Mouse (Mus musculus) thymus, adult 2 months (tissue): ENCODE results near the gene Zc3h6. TPM values are rescaled to one million over a fixed set of nuclear protein-coding genes. Genes with fewer than 3 reads are reported as not detected.

Source experiments
- DNase-seq: peaks from one replicate; pipeline ENCODE4 v3.0.0; 2021
- H3K27ac ChIP-seq: fragments of 200-500 bp; 2 replicates; pipeline ENCODE4 v1.5.1; 2012; ENCODE audit warnings: low read length, control low read depth; ENCODE audit not compliant: control insufficient read depth, insufficient read depth
- H3K27me3 ChIP-seq: fragments of 200-500 bp; 2 replicates; pipeline ENCODE4 v1.6.1; 2012; ENCODE audit warnings: mild to moderate bottlenecking, low read length, moderate library complexity, mixed read lengths; ENCODE audit not compliant: control insufficient read depth, insufficient read depth
- H3K36me3 ChIP-seq: fragments of 200-500 bp; 2 replicates; pipeline ENCODE4 v1.6.1; 2012; ENCODE audit warnings: mild to moderate bottlenecking, low read length, moderate library complexity; ENCODE audit not compliant: control insufficient read depth, insufficient read depth
- H3K4me1 ChIP-seq: fragments of 200-500 bp; replicated peaks from 2 replicates; pipeline ENCODE4 v1.6.1; 2012; ENCODE audit warnings: low read length; ENCODE audit not compliant: control insufficient read depth, insufficient read depth
- H3K4me3 ChIP-seq: fragments of 200-500 bp; 2 replicates; pipeline ENCODE4 v1.5.1; 2012; ENCODE audit warnings: mild to moderate bottlenecking, low read length, control low read depth, moderate library complexity; ENCODE audit not compliant: control insufficient read depth, insufficient read depth
- CTCF ChIP-seq: fragments of 200-500 bp; IDR thresholded peaks from 2 replicates; pipeline ENCODE4 v1.5.1; 2012; ENCODE audit warnings: mild to moderate bottlenecking, control low read depth, low read length, moderate library complexity, borderline replicate concordance; ENCODE audit not compliant: control insufficient read depth, poor library complexity, insufficient read depth; ENCODE audit errors: extremely low read depth
- POLR2A ChIP-seq: fragments of 200-500 bp; IDR thresholded peaks from 2 replicates; pipeline ENCODE4 v1.6.1; 2012; ENCODE audit warnings: mild to moderate bottlenecking, low read length, control low read depth, moderate library complexity; ENCODE audit not compliant: control insufficient read depth, poor library complexity, insufficient read depth; ENCODE audit errors: extremely low read depth
- WGBS: fragments of 180-500 bp; shearing (Covaris S2); methylation state at CpG from one replicate; pipeline ENCODE4 v1.1.7; 2018; 5-methylcytosine and 5-hydroxymethylcytosine counted together
- polyA plus RNA-seq: library from polyadenylated mRNA; depleted of rRNA; stranded (reverse); fragments of >200 nt; gene quantifications from 2 replicates; pipeline ENCODE4 v1.2.3, GENCODE M21; 2012; rRNA removed

The Zc3h6 gene
- 2.5 and 2.6 TPM in 2 replicates for polyA plus RNA-seq

GRCm38 (mm10) chr2:128966641-128967580, at the start of gene Zc3h6:
Gene Zc3h6, plus strand, starts transcription at chr2:128967402.
- Histone ChIP-seq H3K27me3 (no peaks in the 10 kb centered on the region), H3K27ac (peak within 1 kb of the TSS; percentile 92), H3K4me3 (peak within 1 kb of the TSS; percentile 89), H3K4me1 (peaks cover 2% of the 10 kb centered on the region; the same call in 1 of the 2 replicates), H3K36me3 (no peaks in the 10 kb centered on the region)
- peak; percentile 97 for DNase-seq
- no peak; the same call in 1 of the 2 replicates for TF ChIP-seq CTCF
- peak; percentile 92 for TF ChIP-seq POLR2A
- WGBS: 1% methylated on average over 65 of the region's 65 CpGs

- TF ChIP-seq CTCF: no peak
- TF ChIP-seq POLR2A: no peak
- Histone ChIP-seq H3K36me3 (peaks cover 6% of the 10 kb centered on the region; the same call in 1 of the 2 replicates), H3K27me3 (no peaks in the 10 kb centered on the region), H3K4me1 (peaks cover 11% of the 10 kb centered on the region), H3K4me3 (no peak overlapping the region), H3K27ac (no peak overlapping the region)
- 92% methylated on average over 4 of the region's 4 CpGs for WGBS
- DNase-seq: no peak
Measured at GRCm38 (mm10) chr2:128924799-128925198, 42.4 kb upstream of the Zc3h6 start.

GRCm38 (mm10) chr2:128928446-128928845, 38.8 kb upstream of the Zc3h6 start:
- WGBS: 15% methylated on average over 3 of the region's 3 CpGs
- no peak overlapping the region for H3K27ac ChIP-seq
- H3K4me1 ChIP-seq: peaks cover 2% of the 10 kb centered on the region
- no peak for TF ChIP-seq POLR2A
- H3K4me3 ChIP-seq: no peak overlapping the region
- DNase-seq: peak; percentile 45
- no peaks in the 10 kb centered on the region for H3K27me3 ChIP-seq
- peaks cover 15% of the 10 kb centered on the region for H3K36me3 ChIP-seq

- Histone ChIP-seq H3K27me3 (no peaks in the 10 kb centered on the region), H3K27ac (no peak overlapping the region), H3K4me3 (no peak overlapping the region), H3K36me3 (peaks cover 21% of the 10 kb centered on the region), H3K4me1 (peaks cover 2% of the 10 kb centered on the region)
- DNase-seq: no peak
- TF ChIP-seq CTCF: no peak
- TF ChIP-seq POLR2A: no peak
Measured at GRCm38 (mm10) chr2:128930704-128931103, 36.5 kb upstream of the Zc3h6 start.

GRCm38 (mm10) chr2:128936256-128936655, 30.9 kb upstream of the Zc3h6 start:
- H3K4me1 ChIP-seq: no peaks in the 10 kb centered on the region
- H3K27ac ChIP-seq: no peak overlapping the region
- peaks cover 6% of the 10 kb centered on the region; the same call in 1 of the 2 replicates for H3K36me3 ChIP-seq
- no peak for DNase-seq
- no peak for TF ChIP-seq POLR2A
- no peak for TF ChIP-seq CTCF
- H3K27me3 ChIP-seq: no peaks in the 10 kb centered on the region
- no peak overlapping the region for H3K4me3 ChIP-seq
- 96% methylated on average over 3 of the region's 3 CpGs for WGBS

GRCm38 (mm10) chr2:128943538-128944528, 23.4 kb upstream of the Zc3h6 start, which contains the start of gene Zc3h8:
Gene Zc3h8, minus strand, starts transcription at chr2:128944077.
- WGBS: 1% methylated on average over 65 of the region's 65 CpGs
- Histone ChIP-seq H3K27me3 (no peaks in the 10 kb centered on the region), H3K36me3 (no peaks in the 10 kb centered on the region), H3K4me3 (peak within 1 kb of the TSS; percentile 72), H3K4me1 (no peaks in the 10 kb centered on the region), H3K27ac (peak within 1 kb of the TSS; percentile 29; the same call in 1 of the 2 replicates)
- peak; percentile 81 for TF ChIP-seq POLR2A
- no peak for TF ChIP-seq CTCF
- peak; percentile 97 for DNase-seq
